Mouse (Mus musculus) megakaryocyte, embryonic 14.5 days (primary cell): ENCODE data around the gene Appbp2. TPM values are rescaled to one million over a fixed set of nuclear protein-coding genes. Genes with fewer than 3 reads are reported as not detected.

Source experiments
- H3K27me3 ChIP-seq: replicated peaks from 2 replicates; pipeline ENCODE3; 2012; ENCODE audit warnings: inconsistent platforms
- H3K36me3 ChIP-seq: replicated peaks from 2 replicates; pipeline ENCODE3; 2012; ENCODE audit warnings: low read length, inconsistent platforms, mixed read lengths
- H3K4me1 ChIP-seq: 2 replicates; pipeline ENCODE4 v1.6.1; 2012; ENCODE audit warnings: inconsistent platforms
- H3K4me3 ChIP-seq: replicated peaks from 2 replicates; pipeline ENCODE3; 2012; ENCODE audit warnings: moderate library complexity, mild to moderate bottlenecking, inconsistent platforms
- H3K9me3 ChIP-seq: 2 replicates; pipeline ENCODE4 v1.6.1; 2012; ENCODE audit warnings: inconsistent platforms
- FLI1 ChIP-seq: IDR thresholded peaks from 2 replicates; pipeline ENCODE4 v1.6.1; 2012; ENCODE audit warnings: low read length, inconsistent platforms, mixed read lengths
- GATA1 ChIP-seq: IDR thresholded peaks from 3 replicates; pipeline ENCODE4 v1.6.1; 2012; ENCODE audit warnings: mixed read lengths, low read length, inconsistent platforms, borderline replicate concordance
- polyA plus RNA-seq: library from polyadenylated mRNA; stranded (reverse); fragments of >175 nt; gene quantifications from 2 replicates; pipeline ENCODE4 v1.2.3, GENCODE M21; 2012; ENCODE audit warnings: low replicate concordance; ENCODE audit not compliant: insufficient read depth

Gene Appbp2
- polyA plus RNA-seq, 1 experiment: 1.4 TPM

GRCm38 (mm10) chr11:85138776-85139474, 96.0 kb downstream of the Appbp2 start:
- peaks cover 56% of the 10 kb centered on the region for H3K4me1 ChIP-seq
- H3K4me3 ChIP-seq: peak overlapping the region; percentile 99
- TF ChIP-seq GATA1: no peak
- TF ChIP-seq FLI1: no peak
- no peaks in the 10 kb centered on the region for H3K9me3 ChIP-seq
- H3K36me3 ChIP-seq: peaks cover 17% of the 10 kb centered on the region
- no peaks in the 10 kb centered on the region for H3K27me3 ChIP-seq

Other genes starting within 250 kb of the Appbp2 start
- 5.5 TPM in 1 of 2 replicates, not detected in the other for gene Usp32, start 95.0 kb downstream of the Appbp2 start, polyA plus RNA-seq
- not detected in 2 replicates for gene 1700125H20Rik, start 64.7 kb downstream of the Appbp2 start, polyA plus RNA-seq
- gene Ppm1d, start 76.1 kb upstream of the Appbp2 start, polyA plus RNA-seq: 5.2 and 5.9 TPM in 2 replicates
- gene Bcas3, start 118.0 kb upstream of the Appbp2 start, polyA plus RNA-seq: 212 and 383 TPM in 2 replicates